Mouse (Mus musculus) neural tube, embryonic 11.5 days (tissue): Measurements from ENCODE around the gene Kdelr3. TPM values are rescaled to one million over a fixed set of nuclear protein-coding genes. Genes with fewer than 3 reads are reported as not detected.

Experiments used
- ATAC-seq: fragments of 200-750 bp; cut with Nextera tagmentation; 2 replicates; pipeline ENCODE4 v1.8.0; 2017; ENCODE audit warnings: moderate number of reproducible peaks, mild to moderate bottlenecking, moderate TSS enrichment, moderate library complexity; ENCODE audit not compliant: insufficient read depth, low FRiP score, low TSS enrichment
- DNase-seq: peaks from one replicate; pipeline ENCODE4 v3.0.0-alpha.2; 2015; ENCODE audit warnings: low spot score
- H3K27ac ChIP-seq: fragments of 300-500 bp; sonication (generic); 2 replicates; pipeline ENCODE4 v1.5.1; 2014; ENCODE audit warnings: low read depth, mild to moderate bottlenecking, low read length
- H3K27me3 ChIP-seq: fragments of 300-500 bp; sonication (generic); 2 replicates; pipeline ENCODE4 v1.6.1; 2014; ENCODE audit warnings: mild to moderate bottlenecking, low read length, mixed read lengths; ENCODE audit not compliant: control insufficient read depth, insufficient read depth
- H3K36me3 ChIP-seq: fragments of 300-500 bp; sonication (generic); 2 replicates; pipeline ENCODE4 v1.6.1; 2014; ENCODE audit warnings: mild to moderate bottlenecking, low read length, moderate library complexity, mixed read lengths; ENCODE audit not compliant: control insufficient read depth, insufficient read depth
- H3K4me1 ChIP-seq: fragments of 300-500 bp; sonication (generic); 2 replicates; pipeline ENCODE4 v1.6.1; 2014; ENCODE audit warnings: low read length, mixed read lengths; ENCODE audit not compliant: control insufficient read depth, insufficient read depth
- H3K4me2 ChIP-seq: fragments of 300-500 bp; sonication (generic); 2 replicates; pipeline ENCODE4 v1.6.1; 2014; ENCODE audit warnings: low read depth, mild to moderate bottlenecking, moderate library complexity
- H3K4me3 ChIP-seq: fragments of 300-500 bp; sonication (generic); 2 replicates; pipeline ENCODE4 v1.5.1; 2014; ENCODE audit warnings: low read depth, low read length
- H3K9ac ChIP-seq: fragments of 300-500 bp; sonication (generic); 2 replicates; pipeline ENCODE4 v1.6.1; 2014; ENCODE audit warnings: mild to moderate bottlenecking, low read length
- H3K9me3 ChIP-seq: fragments of 300-500 bp; sonication (generic); 2 replicates; pipeline ENCODE4 v1.6.1; 2016; ENCODE audit warnings: low read length; ENCODE audit not compliant: control insufficient read depth
- WGBS: fragments of 180-500 bp; shearing (Covaris S2); extraction: QIAGEN DNeasy Blood & Tissue Kit; methylation state at CpG from one replicate; pipeline ENCODE4 v1.1.7; 2014; 5-methylcytosine and 5-hydroxymethylcytosine counted together
- polyA plus RNA-seq: library from polyadenylated mRNA; unstranded; fragments of >200 nt; fragmentation: Nextera tagmentation; extraction: Ambion mirVana; gene quantifications from 2 replicates; pipeline ENCODE4 v1.2.1, GENCODE M21; 2014

The Kdelr3 gene
- polyA plus RNA-seq, 1 experiment from 2014 or later = 12.1 TPM

DNA sequence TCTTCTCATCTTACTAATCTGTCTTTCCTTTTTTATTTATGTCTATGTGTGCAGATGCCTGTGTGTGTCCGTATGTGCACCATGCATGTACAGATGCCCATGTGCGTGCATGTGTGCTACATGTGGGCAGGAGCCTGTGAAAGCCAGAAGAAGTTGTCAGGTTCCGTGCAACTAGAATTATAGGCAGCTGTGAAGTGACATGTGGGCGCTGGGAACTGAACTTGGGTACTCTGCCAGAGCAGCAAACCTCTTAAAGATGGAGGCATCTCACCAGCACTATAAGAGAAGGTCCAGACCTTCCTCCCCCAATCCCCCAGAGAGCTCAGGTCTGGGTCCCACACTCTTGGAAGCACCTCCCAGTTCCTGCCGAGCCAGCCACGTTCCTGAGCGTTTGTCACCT lies 9.8 kb upstream of the Kdelr3 start:
- Histone ChIP-seq H3K27ac (no peak overlapping the region), H3K4me3 (no peak overlapping the region), H3K9me3 (no peaks in the 10 kb centered on the region), H3K4me2 (peak overlapping the region; percentile 99; the same call in 1 of the 2 replicates), H3K4me1 (peaks cover 11% of the 10 kb centered on the region; the same call in 1 of the 2 replicates), H3K36me3 (no peaks in the 10 kb centered on the region), H3K27me3 (peaks cover 83% of the 10 kb centered on the region), H3K9ac (no peak overlapping the region)
- DNase-seq (no peak), ATAC-seq (no peak)
- 35% methylated on average over 7 of the region's 7 CpGs for WGBS

GRCm38 (mm10) chr15:79507055-79507828 lies 9.0 kb upstream of the Kdelr3 start:
- H3K27me3 ChIP-seq = peaks cover 86% of the 10 kb centered on the region
- DNase-seq = no peak
- 59% methylated on average over 31 of the region's 31 CpGs for WGBS
- no peaks in the 10 kb centered on the region for H3K36me3 ChIP-seq
- H3K4me3 ChIP-seq = no peak overlapping the region
- H3K9ac ChIP-seq = no peak overlapping the region
- no peak overlapping the region for H3K27ac ChIP-seq
- ATAC-seq = no peak
- no peak overlapping the region for H3K4me2 ChIP-seq
- peaks cover 11% of the 10 kb centered on the region for H3K4me1 ChIP-seq
- no peaks in the 10 kb centered on the region for H3K9me3 ChIP-seq

DNA sequence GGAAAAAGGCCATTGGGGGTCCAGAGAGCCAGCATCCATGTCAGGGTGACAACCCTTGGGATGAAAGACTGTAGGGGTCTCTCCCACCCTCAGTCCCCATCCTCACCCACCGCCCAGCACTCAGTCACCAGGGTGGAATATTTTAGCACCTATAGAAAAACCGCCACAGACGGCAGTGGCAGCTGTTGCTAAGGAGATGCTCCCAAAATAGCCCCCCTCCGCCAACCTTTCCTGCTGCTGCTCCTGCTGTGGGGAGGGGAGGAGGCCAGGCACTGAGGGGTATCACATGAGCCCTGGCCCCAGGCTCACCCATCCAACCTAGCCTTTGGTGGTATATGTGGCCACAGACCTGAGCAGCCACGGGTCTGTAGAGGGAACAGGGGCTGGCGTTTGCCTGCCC lies 6.2 kb upstream of the Kdelr3 start:
- Histone ChIP-seq H3K9me3 (no peaks in the 10 kb centered on the region), H3K27me3 (peaks cover 84% of the 10 kb centered on the region), H3K27ac (no peak overlapping the region), H3K9ac (no peak overlapping the region), H3K4me3 (no peak overlapping the region), H3K36me3 (no peaks in the 10 kb centered on the region), H3K4me2 (no peak overlapping the region), H3K4me1 (peaks cover 7% of the 10 kb centered on the region)
- WGBS = 36% methylated on average over 6 of the region's 6 CpGs
- no peak for ATAC-seq
- no peak for DNase-seq

DNA sequence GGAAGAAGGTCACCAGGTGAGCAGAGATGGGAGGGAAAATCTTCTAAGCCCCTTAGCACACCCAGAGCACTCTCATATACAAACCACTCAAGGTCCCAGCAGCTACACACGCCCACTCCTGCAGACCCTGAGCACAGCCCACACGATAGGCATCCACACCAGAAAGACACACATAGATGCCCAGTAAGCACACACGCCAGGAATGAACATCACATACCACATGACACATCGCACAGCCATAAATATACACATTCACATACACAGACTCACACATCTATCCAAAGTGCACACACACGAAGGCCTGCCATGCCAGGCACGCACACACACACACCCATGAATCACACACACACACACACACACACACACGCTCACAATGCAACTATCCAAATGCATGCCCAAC lies 5.8 kb upstream of the Kdelr3 start:
- ATAC-seq = no peak
- H3K27me3 ChIP-seq = peaks cover 84% of the 10 kb centered on the region
- H3K4me2 ChIP-seq = no peak overlapping the region
- H3K9me3 ChIP-seq = no peaks in the 10 kb centered on the region
- H3K4me1 ChIP-seq = peaks cover 2% of the 10 kb centered on the region
- 82% methylated on average over 7 of the region's 7 CpGs for WGBS
- no peaks in the 10 kb centered on the region for H3K36me3 ChIP-seq
- DNase-seq = no peak
- no peak overlapping the region for H3K4me3 ChIP-seq
- no peak overlapping the region for H3K9ac ChIP-seq
- no peak overlapping the region for H3K27ac ChIP-seq

- Histone ChIP-seq H3K4me1 (peaks cover 5% of the 10 kb centered on the region; the same call in 1 of the 2 replicates), H3K36me3 (no peaks in the 10 kb centered on the region), H3K9ac (no peak overlapping the region), H3K27ac (no peak overlapping the region), H3K27me3 (peaks cover 87% of the 10 kb centered on the region), H3K4me3 (peak overlapping the region; percentile 40), H3K9me3 (no peaks in the 10 kb centered on the region), H3K4me2 (peak overlapping the region; percentile 70)
- under 1% methylated on average over 61 of the region's 61 CpGs for WGBS
- peak; percentile 67 for ATAC-seq
- DNase-seq = peak; percentile 91
Measured at GRCm38 (mm10) chr15:79511553-79512320, 4.5 kb upstream of the Kdelr3 start.

DNA sequence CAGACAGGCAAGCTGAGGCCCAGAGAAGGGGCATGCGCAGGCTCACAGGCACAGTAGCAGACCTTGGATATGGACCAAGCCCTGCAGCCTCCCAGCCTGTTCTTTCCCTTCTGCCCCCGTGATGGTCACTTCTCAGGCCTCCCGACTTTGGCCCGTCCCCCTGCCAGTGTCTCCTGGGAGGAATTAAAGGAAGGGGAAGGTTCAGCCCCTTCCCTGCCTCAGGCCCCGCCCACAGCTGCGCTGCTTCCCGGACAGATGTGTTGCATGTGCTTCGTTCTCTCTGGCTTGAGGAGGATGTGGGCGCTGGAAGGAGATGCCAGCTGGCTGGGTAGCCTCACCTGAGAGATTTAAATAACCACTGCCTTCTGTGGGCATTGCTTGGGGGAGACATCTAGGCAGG lies 2.3 kb upstream of the Kdelr3 start:
- no peak for ATAC-seq
- Histone ChIP-seq H3K4me2 (no peak overlapping the region), H3K36me3 (no peaks in the 10 kb centered on the region), H3K4me1 (peaks cover 5% of the 10 kb centered on the region; the same call in 1 of the 2 replicates), H3K9ac (no peak overlapping the region), H3K4me3 (no peak overlapping the region), H3K27ac (no peak overlapping the region), H3K27me3 (peaks cover 83% of the 10 kb centered on the region), H3K9me3 (no peaks in the 10 kb centered on the region)
- 10% methylated on average over 9 of the region's 9 CpGs for WGBS
- DNase-seq = peak; percentile 47

- H3K4me3 ChIP-seq = no peak overlapping the region
Measured at GRCm38 (mm10) chr15:79517710-79518109, 1.5 kb downstream of the Kdelr3 start.

DNA sequence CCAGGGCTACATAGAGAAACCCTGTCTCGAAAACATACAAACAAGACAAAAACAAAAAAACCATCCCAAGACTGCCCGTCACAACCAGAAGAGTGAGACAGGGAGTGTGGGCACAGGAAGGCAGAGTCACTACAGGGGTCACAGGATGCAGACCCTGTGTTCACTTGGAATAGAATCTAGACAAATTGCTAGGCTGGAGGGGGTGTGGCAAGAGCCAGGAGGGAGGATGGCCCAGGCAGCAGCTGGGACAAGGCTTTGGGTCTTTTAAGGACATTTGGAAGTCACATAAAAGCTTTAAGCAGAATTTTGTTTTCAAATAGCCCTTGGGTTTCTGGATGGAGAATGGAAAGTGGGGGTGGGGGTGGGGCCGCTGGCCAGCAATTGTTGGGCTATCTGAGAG lies 2.4 kb downstream of the Kdelr3 start:
- no peak overlapping the region for H3K4me2 ChIP-seq
- no peak overlapping the region for H3K27ac ChIP-seq
- peaks cover 5% of the 10 kb centered on the region; the same call in 1 of the 2 replicates for H3K4me1 ChIP-seq
- ATAC-seq (no peak), DNase-seq (no peak)
- H3K9ac ChIP-seq = no peak overlapping the region
- no peak overlapping the region for H3K4me3 ChIP-seq
- 79% methylated on average over 3 of the region's 3 CpGs for WGBS
- no peaks in the 10 kb centered on the region for H3K36me3 ChIP-seq
- peaks cover 45% of the 10 kb centered on the region for H3K27me3 ChIP-seq
- no peaks in the 10 kb centered on the region for H3K9me3 ChIP-seq

More at GRCm38 (mm10) chr15:79517710-79518109, 1.5 kb downstream of the Kdelr3 start:
- peaks cover 51% of the 10 kb centered on the region for H3K27me3 ChIP-seq
- H3K4me2 ChIP-seq = no peak overlapping the region
- ATAC-seq = no peak
- H3K9ac ChIP-seq = no peak overlapping the region
- H3K4me1 ChIP-seq = peaks cover 5% of the 10 kb centered on the region; the same call in 1 of the 2 replicates
- H3K27ac ChIP-seq = no peak overlapping the region
- no peaks in the 10 kb centered on the region for H3K36me3 ChIP-seq
- H3K9me3 ChIP-seq = no peaks in the 10 kb centered on the region
- 69% methylated on average over 4 of the region's 4 CpGs for WGBS
- DNase-seq = no peak
